Mouse (Mus musculus) megakaryocyte, embryonic 14.5 days (primary cell): ENCODE data around the gene Trappc11.

Experiments used
- FLI1 ChIP-seq: IDR thresholded peaks from 2 replicates; pipeline ENCODE4 v1.6.1; 2012; ENCODE audit warnings: low read length, inconsistent platforms, mixed read lengths
- GATA1 ChIP-seq: IDR thresholded peaks from 3 replicates; pipeline ENCODE4 v1.6.1; 2012; ENCODE audit warnings: mixed read lengths, low read length, inconsistent platforms, borderline replicate concordance

DNA sequence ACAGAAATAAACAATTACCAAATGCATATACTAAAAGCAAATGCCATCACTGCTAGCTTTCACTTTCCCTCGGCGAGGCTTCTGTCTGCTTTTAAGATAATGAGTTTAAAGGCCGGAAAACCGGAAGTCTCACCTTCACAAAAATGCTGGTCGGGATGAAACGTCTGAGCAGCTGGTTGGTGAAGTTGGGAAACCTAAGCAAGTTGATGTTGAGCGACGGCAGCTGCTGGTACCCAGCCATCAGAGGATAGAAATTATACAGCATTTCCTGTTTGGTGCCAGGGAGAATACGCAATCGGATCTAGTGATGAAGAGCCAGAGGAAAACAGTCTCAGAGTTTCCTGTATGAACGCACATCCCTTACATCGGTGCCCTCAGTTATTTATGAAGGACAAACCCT, 40.2 kb downstream of the Trappc11 start:
- TF ChIP-seq GATA1 (no peak), FLI1 (no peak)
